Mouse (Mus musculus) limb, embryonic 14.5 days (tissue): ENCODE data around the gene Abhd14a. TPM values are rescaled to one million over a fixed set of nuclear protein-coding genes. Genes with fewer than 3 reads are reported as not detected.

Experiments
- ATAC-seq: fragments of 200-750 bp; cut with Nextera tagmentation; 2 replicates; pipeline ENCODE4 v1.8.0; 2017; ENCODE audit warnings: low read depth, moderate number of reproducible peaks, moderate TSS enrichment; ENCODE audit not compliant: low FRiP score
- DNase-seq: peaks from one replicate; pipeline ENCODE4 v3.0.0-alpha.2; 2015; ENCODE audit warnings: low spot score
- H3K27ac ChIP-seq: fragments of 300-500 bp; sonication (generic); replicated peaks from 2 replicates; pipeline ENCODE4 v1.5.1; 2014; ENCODE audit warnings: low read depth, mild to moderate bottlenecking, low read length, moderate library complexity, mixed read lengths
- H3K27me3 ChIP-seq: fragments of 300-500 bp; sonication (generic); 2 replicates; pipeline ENCODE4 v1.6.1; 2014; ENCODE audit warnings: low read length, mixed read lengths; ENCODE audit not compliant: control insufficient read depth, insufficient read depth
- H3K36me3 ChIP-seq: fragments of 300-500 bp; sonication (generic); 2 replicates; pipeline ENCODE4 v1.6.1; 2014; ENCODE audit warnings: mild to moderate bottlenecking, low read length, moderate library complexity, mixed read lengths; ENCODE audit not compliant: control insufficient read depth, insufficient read depth
- H3K4me1 ChIP-seq: fragments of 300-500 bp; sonication (generic); 2 replicates; pipeline ENCODE4 v1.6.1; 2014; ENCODE audit warnings: antibody characterized with exemption, low read length, mixed read lengths; ENCODE audit not compliant: control insufficient read depth, insufficient read depth
- H3K4me2 ChIP-seq: fragments of 300-500 bp; sonication (generic); replicated peaks from 2 replicates; pipeline ENCODE4 v1.6.1; 2014; ENCODE audit warnings: low read depth, mild to moderate bottlenecking, low read length, moderate library complexity; ENCODE audit not compliant: severe bottlenecking
- H3K4me3 ChIP-seq: fragments of 300-500 bp; sonication (generic); replicated peaks from 2 replicates; pipeline ENCODE4 v1.5.1; 2014; ENCODE audit warnings: low read length
- H3K9ac ChIP-seq: fragments of 300-500 bp; sonication (generic); 2 replicates; pipeline ENCODE4 v1.6.1; 2014; ENCODE audit warnings: mild to moderate bottlenecking, low read depth, low read length, moderate library complexity; ENCODE audit not compliant: severe bottlenecking
- H3K9me3 ChIP-seq: fragments of 300-500 bp; sonication (generic); 2 replicates; pipeline ENCODE4 v1.6.1; 2016; ENCODE audit warnings: low read length; ENCODE audit not compliant: control insufficient read depth
- POLR2A ChIP-seq: fragments of 200-500 bp; IDR thresholded peaks from 2 replicates; pipeline ENCODE4 v1.8.0; 2012; ENCODE audit warnings: inconsistent platforms, mild to moderate bottlenecking, moderate library complexity, borderline replicate concordance; ENCODE audit not compliant: insufficient read depth, insufficient read length; ENCODE audit errors: extremely low read depth
- WGBS: fragments of 180-500 bp; shearing (Covaris S2); extraction: QIAGEN DNeasy Blood & Tissue Kit; methylation state at CpG from one replicate; pipeline ENCODE4 v1.1.7; 2014; 5-methylcytosine and 5-hydroxymethylcytosine counted together
- polyA plus RNA-seq, 2 experiments: library from polyadenylated mRNA; depleted of rRNA in 1 of 2; stranded (reverse) in 1 of 2; unstranded in 1 of 2; fragments of >200 nt; fragmentation: Nextera tagmentation in 1 of 2; extraction: Ambion mirVana in 1 of 2; gene quantifications; 2 replicates each; pipeline versions ENCODE4 v1.2.1 to v1.2.3; 2012 to 2014

Abhd14a gene
- polyA plus RNA-seq, 2 experiments = 69.5 to 79.9 TPM

- H3K4me3 ChIP-seq = peak overlapping the region; percentile 18
- H3K27me3 ChIP-seq = no peaks in the 10 kb centered on the region
- no peaks in the 10 kb centered on the region for H3K36me3 ChIP-seq
- peak overlapping the region; percentile 51 for H3K4me2 ChIP-seq
- peak overlapping the region; percentile 25 for H3K9ac ChIP-seq
- peaks cover 43% of the 10 kb centered on the region for H3K4me1 ChIP-seq
- H3K27ac ChIP-seq = peak overlapping the region; percentile 53
- no peaks in the 10 kb centered on the region for H3K9me3 ChIP-seq
- peak; percentile 73 for ATAC-seq
- 0 out of 2 replicates have a peak, but pooled peaks have one; percentile 46 for TF ChIP-seq POLR2A
- WGBS = 14% methylated on average over 29 of the region's 29 CpGs
- DNase-seq = peak; percentile 90
Measured at GRCm38 (mm10) chr9:106417841-106418625, 29.4 kb downstream of the Abhd14a start.

DNA sequence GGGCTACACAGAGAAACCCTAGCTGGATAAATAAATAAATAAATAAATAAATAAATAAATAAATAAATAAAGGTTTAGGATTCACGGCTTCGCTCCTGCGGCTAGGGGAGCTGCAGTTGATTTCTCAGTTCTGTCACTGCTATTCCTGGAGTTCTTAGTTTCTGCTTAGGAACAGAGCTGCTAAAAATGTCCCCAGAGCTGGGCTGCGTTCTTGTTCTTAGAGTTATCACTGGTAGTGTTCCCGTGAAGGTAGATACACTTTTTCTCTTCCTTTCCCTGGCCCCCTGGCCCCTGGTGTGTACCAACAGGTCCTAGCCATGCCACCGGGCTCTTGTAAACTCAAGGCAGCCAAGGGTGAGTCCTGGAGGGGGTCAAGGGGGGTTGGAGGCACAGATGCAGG lies 30.7 kb downstream of the Abhd14a start:
- no peak for TF ChIP-seq POLR2A
- WGBS = 79% methylated on average over 6 of the region's 6 CpGs
- Histone ChIP-seq H3K4me2 (no peak overlapping the region), H3K9ac (no peak overlapping the region), H3K27ac (no peak overlapping the region), H3K9me3 (no peaks in the 10 kb centered on the region), H3K4me1 (peaks cover 43% of the 10 kb centered on the region), H3K27me3 (no peaks in the 10 kb centered on the region), H3K36me3 (no peaks in the 10 kb centered on the region), H3K4me3 (no peak overlapping the region)
- DNase-seq (no peak), ATAC-seq (no peak)

GRCm38 (mm10) chr9:106413606-106414005 lies 33.9 kb downstream of the Abhd14a start:
- no peak overlapping the region for H3K9ac ChIP-seq
- DNase-seq = no peak
- TF ChIP-seq POLR2A = no peak
- H3K9me3 ChIP-seq = no peaks in the 10 kb centered on the region; the same call in 1 of the 2 replicates
- 66% methylated on average over 5 of the region's 5 CpGs for WGBS
- peaks cover 18% of the 10 kb centered on the region for H3K4me1 ChIP-seq
- H3K4me2 ChIP-seq = no peak overlapping the region
- ATAC-seq = no peak
- no peak overlapping the region for H3K27ac ChIP-seq
- no peak overlapping the region for H3K4me3 ChIP-seq
- no peaks in the 10 kb centered on the region for H3K36me3 ChIP-seq
- no peaks in the 10 kb centered on the region for H3K27me3 ChIP-seq

GRCm38 (mm10) chr9:106412210-106412609 lies 35.3 kb downstream of the Abhd14a start:
- Histone ChIP-seq H3K36me3 (no peaks in the 10 kb centered on the region), H3K9ac (no peak overlapping the region), H3K4me1 (peaks cover 5% of the 10 kb centered on the region), H3K4me2 (no peak overlapping the region), H3K27me3 (no peaks in the 10 kb centered on the region), H3K27ac (no peak overlapping the region), H3K9me3 (no peaks in the 10 kb centered on the region; the same call in 1 of the 2 replicates), H3K4me3 (no peak overlapping the region)
- TF ChIP-seq POLR2A = no peak
- ATAC-seq (no peak), DNase-seq (no peak)
- WGBS = 59% methylated on average over 3 of the region's 3 CpGs

DNA sequence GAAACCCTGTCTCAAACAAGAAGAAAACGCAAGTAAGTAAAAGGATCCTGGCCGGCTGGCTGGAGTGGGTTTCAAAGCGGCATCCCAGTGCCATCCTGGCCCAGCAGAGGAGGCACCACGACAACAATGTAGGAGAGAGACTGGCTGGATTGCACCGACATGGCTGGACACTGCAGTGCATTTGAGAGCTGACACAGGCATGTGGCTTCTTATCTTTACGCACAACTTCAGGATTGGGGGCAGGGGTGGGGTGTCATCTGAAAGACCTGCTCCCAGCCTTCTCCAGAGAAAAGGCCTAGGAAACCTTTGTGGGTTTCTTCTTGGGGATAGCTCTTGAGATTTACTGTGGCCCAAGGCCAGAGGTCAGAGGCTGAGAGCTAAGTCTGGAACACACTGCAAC lies 35.7 kb downstream of the Abhd14a start:
- H3K9ac ChIP-seq = no peak overlapping the region
- no peak overlapping the region for H3K4me3 ChIP-seq
- H3K27me3 ChIP-seq = no peaks in the 10 kb centered on the region
- H3K9me3 ChIP-seq = no peaks in the 10 kb centered on the region; the same call in 1 of the 2 replicates
- DNase-seq (no peak), ATAC-seq (no peak)
- no peak for TF ChIP-seq POLR2A
- H3K4me1 ChIP-seq = 0 out of 2 replicates have a peak, but pooled peaks cover 2% of the 10 kb centered on the region
- WGBS = 73% methylated on average over 6 of the region's 6 CpGs
- no peaks in the 10 kb centered on the region for H3K36me3 ChIP-seq
- H3K27ac ChIP-seq = no peak overlapping the region
- no peak overlapping the region for H3K4me2 ChIP-seq
